Mouse (Mus musculus): ENCODE measurements around the gene Mr1. TPM values are rescaled to one million over a fixed set of nuclear protein-coding genes. Genes with fewer than 3 reads are reported as not detected.

Mr1 gene
- polyA plus RNA-seq, 1 experiment = 4.0 TPM

DNA sequence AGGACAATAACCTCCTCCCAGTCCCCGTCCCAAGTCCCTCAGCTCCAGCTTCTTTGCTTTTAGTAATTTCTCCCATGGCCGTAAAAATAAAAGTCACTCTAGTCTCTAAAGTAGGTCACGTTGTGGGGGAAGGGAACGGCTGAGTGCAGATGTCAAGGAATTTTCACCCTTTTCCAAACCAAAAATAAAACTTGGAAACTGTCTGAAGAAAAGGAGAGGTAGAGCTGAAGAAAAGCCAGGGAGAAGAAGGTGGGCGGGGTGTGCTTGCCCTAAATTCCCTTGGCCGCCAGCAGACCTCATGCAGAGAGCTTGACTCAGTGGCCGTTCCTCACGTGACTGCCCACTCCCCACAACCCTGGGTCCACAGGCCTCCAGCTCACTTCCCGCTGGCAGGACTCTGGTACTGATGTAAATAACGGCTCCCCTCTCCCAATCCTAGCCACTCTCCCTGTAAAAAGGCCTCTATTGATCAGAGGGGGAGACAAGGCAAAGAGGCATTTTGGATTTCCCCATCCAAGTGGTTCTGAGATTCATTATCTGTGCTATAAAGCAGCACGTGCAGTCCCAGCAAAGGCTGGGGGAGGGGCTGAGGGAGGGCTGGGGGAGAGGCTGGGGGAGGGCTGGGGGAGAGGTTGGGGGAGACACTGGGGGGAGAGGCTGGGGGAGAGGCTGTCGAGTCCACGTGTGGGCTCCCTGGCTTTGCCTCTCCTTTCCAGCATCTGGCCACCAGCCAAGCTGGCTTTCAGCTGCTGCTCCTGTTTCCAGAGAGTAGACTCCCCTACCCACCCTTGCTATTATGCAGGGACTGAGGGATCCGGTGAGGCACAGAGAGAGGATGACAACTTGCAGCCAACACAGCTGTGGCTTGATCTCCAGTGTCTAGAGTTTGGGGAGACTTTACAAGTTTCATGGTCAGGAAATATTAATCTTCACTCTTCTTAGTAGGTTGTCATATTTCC is 54.5 kb downstream of the Mr1 start:
- peak; percentile 43 to 47 for DNase-seq
- no peak overlapping the region for H3K27ac ChIP-seq (ENCODE audit: insufficient read depth, low read length)
- TF ChIP-seq CTCF (IDR thresholded peaks at IDR 0.05; ENCODE audit: borderline replicate concordance, insufficient read depth, low read depth, low read length) = no peak
- TF ChIP-seq POLR2A (IDR thresholded peaks at IDR 0.05; ENCODE audit: borderline replicate concordance, insufficient read depth, low read length) = no peak
- peaks cover 17% of the 10 kb centered on the region for H3K4me1 ChIP-seq (ENCODE audit: control insufficient read depth, insufficient read depth, low read length)
- 23% methylated on average over 14 of the region's 14 CpGs for WGBS
- H3K4me3 ChIP-seq (replicated peaks; ENCODE audit: insufficient read depth, low read depth, low read length) = no peak overlapping the region
- no peaks in the 10 kb centered on the region for H3K27me3 ChIP-seq (ENCODE audit: control insufficient read depth, insufficient read depth, low read length)

DNA sequence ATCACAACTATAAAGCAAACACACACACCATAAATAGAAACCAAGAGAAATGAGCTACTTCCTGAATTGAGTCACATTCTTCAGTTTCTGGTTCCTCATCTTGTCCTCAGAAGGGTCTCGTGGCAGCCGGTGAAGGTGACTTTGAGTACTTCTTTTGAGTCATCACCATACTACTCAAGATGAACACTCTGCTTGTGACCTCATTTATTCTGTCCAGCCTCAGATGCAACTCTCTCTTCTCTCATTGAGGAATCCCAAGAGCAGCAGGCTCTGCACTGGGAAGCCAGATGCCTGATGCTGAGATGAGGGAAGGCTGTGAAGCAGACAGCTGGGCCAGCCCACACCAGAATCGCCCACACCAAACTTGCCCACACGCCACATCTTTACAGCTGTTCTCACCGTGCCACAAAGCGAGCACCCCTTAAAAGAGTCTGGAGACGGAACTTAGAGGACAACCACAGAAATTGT is 55.2 kb downstream of the Mr1 start:
- H3K4me3 ChIP-seq (replicated peaks; ENCODE audit: insufficient read depth, low read depth, low read length) = no peak overlapping the region
- no peak overlapping the region for H3K27ac ChIP-seq (ENCODE audit: insufficient read depth, low read length)
- 72% methylated on average over 7 of the region's 7 CpGs for WGBS
- TF ChIP-seq POLR2A (IDR thresholded peaks at IDR 0.05; ENCODE audit: borderline replicate concordance, insufficient read depth, low read length) (no peak), CTCF (IDR thresholded peaks at IDR 0.05; ENCODE audit: borderline replicate concordance, insufficient read depth, low read depth, low read length) (no peak)
- DNase-seq = no peak
- H3K27me3 ChIP-seq (ENCODE audit: control insufficient read depth, insufficient read depth, low read length) = no peaks in the 10 kb centered on the region
- peaks cover 17% of the 10 kb centered on the region for H3K4me1 ChIP-seq (ENCODE audit: control insufficient read depth, insufficient read depth, low read length)

GRCm38 (mm10) chr1:155090736-155091135 is 55.9 kb downstream of the Mr1 start:
- TF ChIP-seq POLR2A (IDR thresholded peaks at IDR 0.05; ENCODE audit: borderline replicate concordance, insufficient read depth, low read length) (no peak), CTCF (IDR thresholded peaks at IDR 0.05; ENCODE audit: borderline replicate concordance, insufficient read depth, low read depth, low read length) (no peak)
- no peak for DNase-seq
- 94% methylated on average over 1 of the region's 1 CpGs for WGBS
- H3K4me1 ChIP-seq (ENCODE audit: control insufficient read depth, insufficient read depth, low read length) = peaks cover 17% of the 10 kb centered on the region
- H3K27ac ChIP-seq (ENCODE audit: insufficient read depth, low read length) = no peak overlapping the region
- no peaks in the 10 kb centered on the region for H3K27me3 ChIP-seq (ENCODE audit: control insufficient read depth, insufficient read depth, low read length)
- H3K4me3 ChIP-seq (replicated peaks; ENCODE audit: insufficient read depth, low read depth, low read length) = no peak overlapping the region

DNA sequence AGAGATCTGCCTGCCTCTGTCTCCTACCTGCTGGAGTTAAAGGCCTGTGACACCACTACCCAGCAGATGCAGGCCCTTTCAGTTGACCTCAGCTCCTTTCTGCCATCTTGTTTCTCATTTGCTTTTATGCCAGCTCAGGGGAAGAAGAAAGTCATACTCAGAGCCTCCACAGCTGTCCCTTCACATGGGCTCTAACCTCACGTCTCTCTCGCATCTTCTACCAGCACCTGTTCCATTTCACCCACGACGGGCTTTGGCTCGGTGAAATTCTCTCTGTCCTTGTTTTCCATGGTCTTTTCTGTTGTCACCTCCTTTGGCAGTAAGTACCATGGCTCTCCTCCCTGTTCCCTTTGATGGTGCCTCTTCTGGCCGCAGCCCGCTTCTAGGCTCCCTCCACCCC is 56.3 kb downstream of the Mr1 start:
- TF ChIP-seq POLR2A (IDR thresholded peaks at IDR 0.05; ENCODE audit: borderline replicate concordance, insufficient read depth, low read length) (no peak), CTCF (IDR thresholded peaks at IDR 0.05; ENCODE audit: borderline replicate concordance, insufficient read depth, low read depth, low read length) (no peak)
- H3K4me1 ChIP-seq (ENCODE audit: control insufficient read depth, insufficient read depth, low read length) = peaks cover 17% of the 10 kb centered on the region
- no peaks in the 10 kb centered on the region for H3K27me3 ChIP-seq (ENCODE audit: control insufficient read depth, insufficient read depth, low read length)
- WGBS = 96% methylated on average over 7 of the region's 7 CpGs
- H3K27ac ChIP-seq (ENCODE audit: insufficient read depth, low read length) = no peak overlapping the region
- no peak overlapping the region for H3K4me3 ChIP-seq (replicated peaks; ENCODE audit: insufficient read depth, low read depth, low read length)
- no peak for DNase-seq

- no peak for TF ChIP-seq CTCF (IDR thresholded peaks at IDR 0.05; ENCODE audit: borderline replicate concordance, insufficient read depth, low read depth, low read length)
- no peak for TF ChIP-seq POLR2A (IDR thresholded peaks at IDR 0.05; ENCODE audit: borderline replicate concordance, insufficient read depth, low read length)
- WGBS = 80% methylated on average over 16 of the region's 16 CpGs
- Histone ChIP-seq H3K4me1 (ENCODE audit: control insufficient read depth, insufficient read depth, low read length) (peaks cover 18% of the 10 kb centered on the region), H3K27ac (ENCODE audit: insufficient read depth, low read length) (no peak overlapping the region), H3K4me3 (replicated peaks; ENCODE audit: insufficient read depth, low read depth, low read length) (no peak overlapping the region), H3K27me3 (ENCODE audit: control insufficient read depth, insufficient read depth, low read length) (no peaks in the 10 kb centered on the region)
- DNase-seq = no peak
These were observed 57.6 kb downstream of the Mr1 start for GRCm38 (mm10) chr1:155088847-155089603.

DNA sequence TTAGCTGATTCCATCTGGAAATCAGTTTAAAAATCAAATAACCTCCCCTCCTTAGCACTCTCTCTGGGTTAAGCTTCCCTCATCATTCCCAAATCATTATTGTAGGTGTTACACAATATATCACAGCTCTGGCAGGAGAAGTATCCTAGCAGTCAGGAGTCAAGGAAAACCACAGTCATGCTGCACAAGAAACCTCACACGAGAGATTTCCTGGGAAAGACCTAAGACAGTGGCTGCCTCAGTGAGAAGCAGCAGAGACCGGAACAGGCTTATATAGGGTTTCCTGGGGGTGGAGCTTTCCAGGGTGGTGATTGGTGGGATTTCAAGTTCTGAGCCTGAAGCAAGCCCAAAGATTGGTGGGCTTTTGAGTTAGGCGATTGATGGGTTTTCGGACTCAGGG is 58.6 kb downstream of the Mr1 start:
- DNase-seq = no peak
- H3K4me1 ChIP-seq (ENCODE audit: control insufficient read depth, insufficient read depth, low read length) = peaks cover 17% of the 10 kb centered on the region
- no peak overlapping the region for H3K4me3 ChIP-seq (replicated peaks; ENCODE audit: insufficient read depth, low read depth, low read length)
- TF ChIP-seq CTCF (IDR thresholded peaks at IDR 0.05; ENCODE audit: borderline replicate concordance, insufficient read depth, low read depth, low read length) (no peak), POLR2A (IDR thresholded peaks at IDR 0.05; ENCODE audit: borderline replicate concordance, insufficient read depth, low read length) (no peak)
- 97% methylated on average over 4 of the region's 4 CpGs for WGBS
- H3K27ac ChIP-seq (ENCODE audit: insufficient read depth, low read length) = no peak overlapping the region
- no peaks in the 10 kb centered on the region for H3K27me3 ChIP-seq (ENCODE audit: control insufficient read depth, insufficient read depth, low read length)

- DNase-seq = no peak
- H3K27me3 ChIP-seq (ENCODE audit: control insufficient read depth, insufficient read depth, low read length) = no peaks in the 10 kb centered on the region
- no peak overlapping the region for H3K4me3 ChIP-seq (replicated peaks; ENCODE audit: insufficient read depth, low read depth, low read length)
- no peak overlapping the region for H3K27ac ChIP-seq (ENCODE audit: insufficient read depth, low read length)
- TF ChIP-seq POLR2A (IDR thresholded peaks at IDR 0.05; ENCODE audit: borderline replicate concordance, insufficient read depth, low read length) (no peak), CTCF (IDR thresholded peaks at IDR 0.05; ENCODE audit: borderline replicate concordance, insufficient read depth, low read depth, low read length) (no peak)
- H3K4me1 ChIP-seq (ENCODE audit: control insufficient read depth, insufficient read depth, low read length) = peaks cover 9% of the 10 kb centered on the region
- WGBS = 76% methylated on average over 4 of the region's 4 CpGs
These were observed 59.7 kb downstream of the Mr1 start for GRCm38 (mm10) chr1:155086893-155087292.
